In genomic region chr7:71852864-71853263, GRCm38 (mm10) we compare ENCODE assay signal across 15 mouse cellular contexts.
"Had no signal": no experiment of that assay in that cellular context is flagged by ENCODE, and none has a peak within 500 bp of the region (broad histone marks: within the 10 kb centered on the region; RNA-seq: fewer than 3 reads in every experiment).

No protein-coding gene starts in this region.

- H3K4me3 ChIP-seq: neural tube, embryonic 15.5 days; stomach, embryonic 15.5 days had no signal

- H3K4me2 ChIP-seq: neural tube, embryonic 15.5 days; stomach, embryonic 15.5 days had no signal

- H3K9ac ChIP-seq: neural tube, embryonic 15.5 days; stomach, embryonic 15.5 days had no signal

- H3K36me3 ChIP-seq: neural tube, embryonic 15.5 days; stomach, embryonic 15.5 days had no signal

- H3K27ac ChIP-seq: neural tube, embryonic 15.5 days; stomach, embryonic 15.5 days; stomach, postnatal 0 days had no signal

- H3K27me3 ChIP-seq: neural tube, embryonic 15.5 days; stomach, embryonic 15.5 days had no signal

- H3K9me3 ChIP-seq: neural tube, embryonic 15.5 days; stomach, embryonic 15.5 days had no signal

- H3K4me1 ChIP-seq: neural tube, embryonic 15.5 days; stomach, embryonic 15.5 days had no signal

- DNase-seq: retina, postnatal 1 day; right cerebral cortex, adult 18-20 months; right cerebral cortex, postnatal 14 days; right cerebral cortex, postnatal 25 days; right cerebral cortex, postnatal 4 days; spleen, adult 18-20 months; thymus, adult 18-20 months; thymus, adult 2 months; thymus, postnatal 14 days; thymus, postnatal 25 days; thymus, postnatal 36 days; thymus, postnatal 4 days had no signal
